8 mouse cellular contexts compared by ENCODE assay signal in the genomic region with DNA sequence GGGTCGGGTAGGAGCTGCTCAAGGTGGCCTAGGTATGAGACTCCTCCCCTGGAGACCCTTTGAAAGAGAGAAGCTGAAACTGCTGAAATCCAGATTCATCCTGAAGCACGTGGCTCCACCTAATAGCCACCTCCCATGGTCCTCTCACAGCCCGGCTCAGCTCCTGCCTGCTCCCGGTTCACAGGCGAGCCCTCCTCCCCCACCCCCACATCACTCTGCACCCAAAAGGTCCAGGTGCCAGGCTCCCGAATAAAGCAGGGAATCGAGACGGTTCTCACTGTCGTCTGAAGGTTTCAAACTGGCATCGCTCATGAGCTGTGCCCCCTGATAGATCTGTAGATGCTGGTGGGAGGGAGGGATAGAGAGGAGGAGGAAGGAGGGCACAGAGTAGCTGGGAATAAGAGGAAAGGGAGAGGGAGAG. TPM values are rescaled to one million over a fixed set of nuclear protein-coding genes. Genes with fewer than 3 reads are reported as not detected.
A peak's percentile ranks its signal among the peaks of the same experiment; 100 is the strongest.
DNase-seq lines count a peak whose midpoint lies in the region; ATAC-seq and TF ChIP-seq lines count a peak whose summit lies in the region.

No protein-coding gene starts in this region.

- no peak for TF ChIP-seq CTCF in heart, adult 2 months (IDR thresholded peaks at IDR 0.05)

- TF ChIP-seq EP300 in heart, adult 2 months (IDR thresholded peaks at IDR 0.05; ENCODE audit: insufficient read depth, low read depth, low read length) = no peak

- peaks cover 4% of the 10 kb centered on the region; the same call in 1 of the 2 replicates for H3K4me1 ChIP-seq in heart, adult 2 months (ENCODE audit: control insufficient read depth, insufficient read depth, low read length)
- H3K4me1 ChIP-seq in forebrain, embryonic 14.5 days (ENCODE audit: control insufficient read depth, insufficient read depth, low read length) = peaks cover 2% of the 10 kb centered on the region; the same call in 1 of the 2 replicates
- peaks cover 16% of the 10 kb centered on the region for H3K4me1 ChIP-seq in liver, embryonic 16.5 days (ENCODE audit: control insufficient read depth, low read depth, low read length)

- no peak overlapping the region for H3K27ac ChIP-seq in heart, adult 2 months
- H3K27ac ChIP-seq in forebrain, embryonic 14.5 days (ENCODE audit: low read depth, low read length) = 0 out of 2 replicates have a peak overlapping the region, but pooled peaks have one; percentile 39
- no peak overlapping the region; the same call in 1 of the 2 replicates for H3K27ac ChIP-seq in liver, embryonic 16.5 days (ENCODE audit: low read length)

- H3K9ac ChIP-seq in heart, adult 2 months (ENCODE audit: low read depth, low read length) = 0 out of 2 replicates have a peak overlapping the region, but pooled peaks have one; percentile 7
- H3K9ac ChIP-seq in forebrain, embryonic 14.5 days (ENCODE audit: low read length) = peak overlapping the region; percentile 59
- H3K9ac ChIP-seq in liver, embryonic 16.5 days (ENCODE audit: low read depth, low read length) = peak overlapping the region; percentile 23; the same call in 1 of the 2 replicates

- H3K9me3 ChIP-seq in forebrain, embryonic 14.5 days (replicated peaks; ENCODE audit: control insufficient read depth, low read length) = no peaks in the 10 kb centered on the region
- H3K9me3 ChIP-seq in liver, embryonic 16.5 days (replicated peaks; ENCODE audit: control insufficient read depth, low read length) = no peaks in the 10 kb centered on the region

- H3K79me2 ChIP-seq in heart, adult 2 months (replicated peaks; ENCODE audit: control insufficient read depth, insufficient read depth, low read length) = no peaks in the 10 kb centered on the region

- WGBS in heart, adult 2 months = 2% methylated on average over 10 of the region's 10 CpGs
- 2% methylated on average over 10 of the region's 10 CpGs for WGBS in forebrain, embryonic 14.5 days
- 4% methylated on average over 10 of the region's 10 CpGs for WGBS in liver, embryonic 16.5 days (ENCODE audit: insufficient replicate concordance)

- no peak overlapping the region for H3K4me3 ChIP-seq in heart, adult 2 months
- H3K4me3 ChIP-seq in forebrain, embryonic 14.5 days (ENCODE audit: low read depth, low read length) = peak overlapping the region; percentile 29
- H3K4me3 ChIP-seq in liver, embryonic 16.5 days (ENCODE audit: low read depth, low read length) = peak overlapping the region; percentile 35

- peak overlapping the region; percentile 67 for H3K4me2 ChIP-seq in forebrain, embryonic 14.5 days (ENCODE audit: low read length)
- peak overlapping the region; percentile 61 for H3K4me2 ChIP-seq in liver, embryonic 16.5 days (ENCODE audit: low read depth, low read length)

- no peak for DNase-seq in heart, adult 2 months
- no peak for DNase-seq in heart, postnatal 10 days
- peak; percentile 70 for DNase-seq in ES-CJ7 (ENCODE audit: low read depth, low spot score)
- DNase-seq in forebrain, embryonic 14.5 days (ENCODE audit: low spot score) = peak; percentile 44
- DNase-seq in right cerebral cortex, adult 18-20 months = no peak
- DNase-seq in gastrocnemius, postnatal 25 days = no peak
- no peak for DNase-seq in right cerebral cortex, postnatal 25 days

- ATAC-seq in forebrain, embryonic 14.5 days = peak; percentile 54
- 0 out of 2 replicates have a peak, but pooled peaks have one; percentile 9 for ATAC-seq in liver, embryonic 16.5 days (ENCODE audit: low read depth)

- TF ChIP-seq POLR2A in heart, adult 2 months (IDR thresholded peaks at IDR 0.05; ENCODE audit: insufficient read depth, low read depth, low read length) = no peak

- no peaks in the 10 kb centered on the region for H3K27me3 ChIP-seq in heart, adult 2 months (ENCODE audit: control insufficient read depth, insufficient read depth, low read length)
- no peaks in the 10 kb centered on the region for H3K27me3 ChIP-seq in forebrain, embryonic 14.5 days (replicated peaks; ENCODE audit: control insufficient read depth, insufficient read depth, low read length)
- no peaks in the 10 kb centered on the region for H3K27me3 ChIP-seq in liver, embryonic 16.5 days (ENCODE audit: control insufficient read depth, insufficient read depth, low read depth, low read length)

- intact Hi-C loops in heart, adult 2 months (cut with DNase I) = loop anchor here (1.0 to 2.0 kb wide), 2 partner anchors 14 to 100 kb away; no protein-coding TSS in a partner anchor
- intact Hi-C loops in heart, postnatal 10 days (cut with DNase I) = loop anchor here (1.0 to 10.0 kb wide), 3 partner anchors 82 to 460 kb away; no protein-coding TSS in a partner anchor

- no peaks in the 10 kb centered on the region for H3K36me3 ChIP-seq in heart, adult 2 months (ENCODE audit: control insufficient read depth, insufficient read depth, low read length)
- no peaks in the 10 kb centered on the region for H3K36me3 ChIP-seq in forebrain, embryonic 14.5 days (ENCODE audit: control insufficient read depth, insufficient read depth, low read length)
- H3K36me3 ChIP-seq in liver, embryonic 16.5 days (ENCODE audit: control insufficient read depth, insufficient read depth) = no peaks in the 10 kb centered on the region

RNA-seq across cellular contexts. Expression of a gene that starts 7.1 kb away (rescaled TPM):
- 10 to 100 TPM; 14.2 to 16.0 TPM for total RNA-seq in heart, adult 2 months (2021)
- polyA plus RNA-seq in heart, adult 2 months (2012; rRNA removed) = 15.3 and 21.7 TPM in 2 replicates
- total RNA-seq in heart, postnatal 10 days (2021) = 10 to 100 TPM; 12.7 to 13.1 TPM
- 15.9 and 18.3 TPM in 2 replicates for polyA plus RNA-seq in forebrain, embryonic 14.5 days (2014; fragmentation: Nextera tagmentation; extraction: Ambion mirVana)
- polyA plus RNA-seq in liver, embryonic 16.5 days (2015; fragmentation: Nextera tagmentation; extraction: Ambion mirVana) = 3.6 and 3.7 TPM in 2 replicates
- 1 to 10 TPM; 4.8 to 6.3 TPM for total RNA-seq in gastrocnemius, postnatal 25 days (2021)

RNA-seq across cellular contexts. Expression of a gene that starts 7.3 kb away (rescaled TPM):
- total RNA-seq in heart, adult 2 months (2021) = 10 to 100 TPM; 21.4 to 22.5 TPM
- polyA plus RNA-seq in heart, adult 2 months (2012; rRNA removed) = 16.2 and 18.2 TPM in 2 replicates
- 10 to 100 TPM; 27.1 to 28.3 TPM for total RNA-seq in heart, postnatal 10 days (2021)
- polyA plus RNA-seq in forebrain, embryonic 14.5 days (2014; fragmentation: Nextera tagmentation; extraction: Ambion mirVana) = 26.9 and 33.1 TPM in 2 replicates
- 14.7 and 16.1 TPM in 2 replicates for polyA plus RNA-seq in liver, embryonic 16.5 days (2015; fragmentation: Nextera tagmentation; extraction: Ambion mirVana)
- total RNA-seq in gastrocnemius, postnatal 25 days (2021) = 10 to 100 TPM; 15.7 to 17.1 TPM

RNA-seq across cellular contexts. Expression of a gene that starts 16.4 kb away (rescaled TPM):
- not detected for total RNA-seq in heart, adult 2 months (2021)
- polyA plus RNA-seq in heart, adult 2 months (2012; rRNA removed) = 0.14 and 0.20 TPM in 2 replicates
- under 1 TPM in 1 of 2 experiments, not detected in 1; 0.17 TPM for total RNA-seq in heart, postnatal 10 days (2021)
- 2.0 and 2.4 TPM in 2 replicates for polyA plus RNA-seq in forebrain, embryonic 14.5 days (2014; fragmentation: Nextera tagmentation; extraction: Ambion mirVana)
- 1.2 TPM in 2 replicates for polyA plus RNA-seq in liver, embryonic 16.5 days (2015; fragmentation: Nextera tagmentation; extraction: Ambion mirVana)
- under 1 TPM in 1 of 2 experiments, not detected in 1; 0.18 TPM for total RNA-seq in gastrocnemius, postnatal 25 days (2021)

RNA-seq across cellular contexts. Expression of a gene that starts 16.8 kb away (rescaled TPM):
- 10 to 100 TPM; 30.7 to 35.1 TPM for total RNA-seq in heart, adult 2 months (2021)
- 53.7 and 59.7 TPM in 2 replicates for polyA plus RNA-seq in heart, adult 2 months (2012; rRNA removed)
- total RNA-seq in heart, postnatal 10 days (2021) = 10 to 100 TPM; 33.0 to 38.7 TPM
- polyA plus RNA-seq in forebrain, embryonic 14.5 days (2014; fragmentation: Nextera tagmentation; extraction: Ambion mirVana) = 10.5 and 13.3 TPM in 2 replicates
- 21.5 and 24.2 TPM in 2 replicates for polyA plus RNA-seq in liver, embryonic 16.5 days (2015; fragmentation: Nextera tagmentation; extraction: Ambion mirVana)
- total RNA-seq in gastrocnemius, postnatal 25 days (2021) = 10 to 100 TPM; 44.3 to 48.3 TPM

RNA-seq across cellular contexts. Expression of a gene that starts 28.8 kb away (rescaled TPM):
- not detected for total RNA-seq in heart, adult 2 months (2021)
- polyA plus RNA-seq in heart, adult 2 months (2012; rRNA removed) = 0.16 TPM in 1 of 2 replicates, not detected in the other
- total RNA-seq in heart, postnatal 10 days (2021) = not detected
- polyA plus RNA-seq in forebrain, embryonic 14.5 days (2014; fragmentation: Nextera tagmentation; extraction: Ambion mirVana) = 0.19 and 0.57 TPM in 2 replicates
- not detected in 2 replicates for polyA plus RNA-seq in liver, embryonic 16.5 days (2015; fragmentation: Nextera tagmentation; extraction: Ambion mirVana)
- total RNA-seq in gastrocnemius, postnatal 25 days (2021) = not detected

Comparison
In these comparisons a context has a peak if more than half of its experiments do, and no peak if none do; other contexts are left out.
1. DNase-seq: peak in ES-CJ7 (single experiment) and forebrain, embryonic 14.5 days (single experiment); none in heart, adult 2 months (0 of 2), heart, postnatal 10 days (0 of 2), right cerebral cortex, adult 18-20 months (single experiment), gastrocnemius, postnatal 25 days (single experiment) and right cerebral cortex, postnatal 25 days (single experiment).
2. H3K9ac ChIP-seq: peak in every context shown above with its lines; median percentile 59 in forebrain, embryonic 14.5 days; 23 in liver, embryonic 16.5 days; 7 in heart, adult 2 months.